Mouse (Mus musculus): Measurements from ENCODE around the gene Olfr1178. TPM values are rescaled to one million over a fixed set of nuclear protein-coding genes. Genes with fewer than 3 reads are reported as not detected.

The Olfr1178 gene
- polyA plus RNA-seq (2012; rRNA removed), result not detected in 2 replicates

GRCm38 (mm10) chr2:88386762-88387161 lies at the start of gene Olfr1178:
Gene Olfr1178 (plus strand): TSS chr2:88387062.

GRCm38 (mm10) chr2:88346392-88346791 lies 40.5 kb upstream of the Olfr1178 start, which contains the start of gene Olfr1177-ps:
Gene Olfr1177-ps (minus strand): TSS chr2:88346492.

GRCm38 (mm10) chr2:88406353-88406752 lies 19.5 kb downstream of the Olfr1178 start, which contains the start of gene Olfr1179:
Gene Olfr1179 (minus strand): TSS chr2:88406453.

GRCm38 (mm10) chr2:88419051-88419450 lies 32.2 kb downstream of the Olfr1178 start, which contains the start of gene Olfr1180:
Gene Olfr1180 (minus strand): TSS chr2:88419151.

DNA sequence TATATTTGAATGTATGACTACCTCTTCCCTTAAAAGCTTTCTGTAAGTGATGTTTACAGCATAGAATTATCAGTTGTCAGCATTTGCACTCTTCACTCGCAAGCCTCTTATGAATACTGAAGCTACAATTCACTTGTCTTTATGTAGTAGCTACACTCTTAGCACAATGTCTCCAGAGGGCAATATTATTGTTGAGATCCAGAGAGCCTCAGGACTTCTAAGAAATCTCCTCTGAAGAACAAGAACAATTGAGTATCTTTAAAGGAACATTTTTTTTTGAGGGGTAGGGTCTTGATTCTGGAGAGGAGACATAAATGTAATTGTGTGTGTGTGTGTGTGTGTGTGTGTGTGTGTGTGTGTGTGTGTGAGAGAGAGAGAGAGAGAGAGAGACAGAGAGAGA lies 39.2 kb downstream of the Olfr1178 start, which contains the start of gene Olfr1181:
Gene Olfr1181 (minus strand): TSS at position 101 of the 400 bp plus-strand sequence.

DNA sequence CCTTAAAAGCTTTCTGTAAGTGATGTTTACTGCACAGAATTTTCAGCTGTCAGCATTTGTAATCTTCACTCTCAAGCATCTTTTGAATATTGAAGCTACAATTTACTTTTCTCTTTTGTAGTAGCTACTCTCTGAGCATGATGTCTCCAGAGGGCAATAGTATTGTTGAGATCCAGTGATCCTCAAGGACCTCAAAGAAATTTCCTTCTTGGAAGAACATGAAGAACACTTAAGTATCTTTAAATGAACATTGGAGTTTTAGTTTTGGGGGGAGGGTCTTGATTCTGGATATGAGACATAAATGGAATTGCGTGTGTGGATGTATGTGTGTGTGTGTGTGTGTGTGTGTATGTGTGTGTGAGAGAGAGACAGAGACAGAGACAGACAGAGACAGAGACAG lies 62.2 kb downstream of the Olfr1178 start, which contains the start of gene Gm13757:
Gene Gm13757 (minus strand): TSS at position 101 of the 400 bp plus-strand sequence.

Other genes starting within 250 kb of the Olfr1178 start
- not detected in 2 replicates for gene Olfr1167, start 231.9 kb upstream of the Olfr1178 start, polyA plus RNA-seq (2012; rRNA removed)
- gene Olfr1168, start 205.2 kb upstream of the Olfr1178 start, polyA plus RNA-seq (2012; rRNA removed), result not detected in 2 replicates
- not detected in 2 replicates for gene Olfr1170, start 158.7 kb upstream of the Olfr1178 start, polyA plus RNA-seq (2012; rRNA removed)
- gene Olfr1173, start 107.2 kb upstream of the Olfr1178 start, polyA plus RNA-seq (2012; rRNA removed), result not detected in 2 replicates
- gene Olfr1174-ps, start 71.9 kb upstream of the Olfr1178 start, polyA plus RNA-seq (2012; rRNA removed), result not detected in 2 replicates
- gene Olfr1175-ps, start 59.8 kb upstream of the Olfr1178 start, polyA plus RNA-seq (2012; rRNA removed), result not detected in 2 replicates
- not detected in 2 replicates for gene Olfr1176, start 50.3 kb upstream of the Olfr1178 start, polyA plus RNA-seq (2012; rRNA removed)
- not detected in 2 replicates for gene Olfr1177-ps, start 40.6 kb upstream of the Olfr1178 start, polyA plus RNA-seq (2012; rRNA removed)
- not detected in 2 replicates for gene Olfr1179, start 19.4 kb downstream of the Olfr1178 start, polyA plus RNA-seq (2012; rRNA removed)
- not detected in 2 replicates for gene Olfr1180, start 32.1 kb downstream of the Olfr1178 start, polyA plus RNA-seq (2012; rRNA removed)
- gene Olfr1181, start 39.1 kb downstream of the Olfr1178 start, polyA plus RNA-seq (2012; rRNA removed), result not detected in 2 replicates
- not detected in 2 replicates for gene Gm13757, start 62.1 kb downstream of the Olfr1178 start, polyA plus RNA-seq (2012; rRNA removed)
- not detected in 2 replicates for gene Olfr1183, start 67.8 kb downstream of the Olfr1178 start, polyA plus RNA-seq (2012; rRNA removed)
- gene Olfr1184, start 96.5 kb downstream of the Olfr1178 start, polyA plus RNA-seq (2012; rRNA removed), result not detected in 2 replicates
- not detected in 2 replicates for gene Olfr1185-ps1, start 106.3 kb downstream of the Olfr1178 start, polyA plus RNA-seq (2012; rRNA removed)
- not detected in 2 replicates for gene Olfr1186, start 131.5 kb downstream of the Olfr1178 start, polyA plus RNA-seq (2012; rRNA removed)
- not detected in 2 replicates for gene Olfr1188, start 169.9 kb downstream of the Olfr1178 start, polyA plus RNA-seq (2012; rRNA removed)
- gene Olfr1189, start 199.4 kb downstream of the Olfr1178 start, polyA plus RNA-seq (2012; rRNA removed), result not detected in 2 replicates

Data from central nervous system, embryonic 18 days (tissue).